Mouse (Mus musculus) neural tube, embryonic 11.5 days (tissue): ENCODE results near the gene Slc35a3. TPM values are rescaled to one million over a fixed set of nuclear protein-coding genes. Genes with fewer than 3 reads are reported as not detected.

Experiments used
- polyA plus RNA-seq: library from polyadenylated mRNA; unstranded; fragments of >200 nt; fragmentation: Nextera tagmentation; extraction: Ambion mirVana; gene quantifications from 2 replicates; pipeline ENCODE4 v1.2.1, GENCODE M21; 2014

The Slc35a3 gene
- polyA plus RNA-seq, 1 experiment from 2014 or later, result 8.8 TPM

Other genes starting within 250 kb of the Slc35a3 start
- gene Rtca, start 204.6 kb downstream of the Slc35a3 start, polyA plus RNA-seq, result 118 and 119 TPM in 2 replicates
- gene Dbt, start 199.8 kb downstream of the Slc35a3 start, polyA plus RNA-seq, result 12.5 and 13.0 TPM in 2 replicates
- gene Lrrc39, start 149.9 kb downstream of the Slc35a3 start, polyA plus RNA-seq, result 0.65 and 0.99 TPM in 2 replicates
- gene Sass6, start 117.8 kb downstream of the Slc35a3 start, polyA plus RNA-seq, result 33.0 and 36.2 TPM in 2 replicates
- gene Trmt13, start 98.2 kb downstream of the Slc35a3 start, polyA plus RNA-seq, result 18.8 and 23.4 TPM in 2 replicates
- gene Mfsd14a, start 50.2 kb downstream of the Slc35a3 start, polyA plus RNA-seq, result 79.9 and 81.1 TPM in 2 replicates
- gene Gm43191, start 31.6 kb downstream of the Slc35a3 start, polyA plus RNA-seq, result not detected in 2 replicates
- gene Agl, start 95.3 kb upstream of the Slc35a3 start, polyA plus RNA-seq, result 17.0 and 18.2 TPM in 2 replicates
- 6.6 and 6.9 TPM in 2 replicates for gene Frrs1, start 146.6 kb upstream of the Slc35a3 start, polyA plus RNA-seq